Mouse (Mus musculus) heart, embryonic 13.5 days (tissue): ENCODE results near the gene Mllt11. TPM values are rescaled to one million over a fixed set of nuclear protein-coding genes. Genes with fewer than 3 reads are reported as not detected.
A peak's percentile ranks its signal among the peaks of the same experiment; 100 is the strongest.

Experiments used
- ATAC-seq: fragments of 200-750 bp; cut with Nextera tagmentation; 2 replicates; pipeline ENCODE4 v1.8.0; 2017; ENCODE audit warnings: moderate TSS enrichment; ENCODE audit not compliant: insufficient number of reproducible peaks, low FRiP score, low TSS enrichment; ENCODE audit errors: extremely low read depth
- H3K27ac ChIP-seq: fragments of 300-500 bp; sonication (generic); replicated peaks from 2 replicates; pipeline ENCODE4 v1.5.1; 2015; ENCODE audit warnings: moderate library complexity, mild to moderate bottlenecking, inconsistent platforms
- H3K27me3 ChIP-seq: fragments of 300-500 bp; sonication (generic); replicated peaks from 2 replicates; pipeline ENCODE4 v1.6.1; 2015; ENCODE audit warnings: mild to moderate bottlenecking, inconsistent platforms
- H3K36me3 ChIP-seq: fragments of 300-500 bp; sonication (generic); 2 replicates; pipeline ENCODE4 v1.6.1; 2015; ENCODE audit warnings: mild to moderate bottlenecking, inconsistent platforms
- H3K4me1 ChIP-seq: fragments of 300-500 bp; sonication (generic); 2 replicates; pipeline ENCODE4 v1.6.1; 2015; ENCODE audit warnings: inconsistent platforms
- H3K4me2 ChIP-seq: fragments of 300-500 bp; sonication (generic); 2 replicates; pipeline ENCODE4 v1.6.1; 2015; ENCODE audit warnings: inconsistent platforms, mild to moderate bottlenecking, moderate library complexity
- H3K4me3 ChIP-seq: fragments of 300-500 bp; sonication (generic); 2 replicates; pipeline ENCODE4 v1.5.1; 2015; ENCODE audit warnings: moderate library complexity, mild to moderate bottlenecking, inconsistent platforms
- H3K9ac ChIP-seq: fragments of 300-500 bp; sonication (generic); 2 replicates; pipeline ENCODE4 v1.6.1; 2015; ENCODE audit warnings: inconsistent platforms, mild to moderate bottlenecking, moderate library complexity
- H3K9me3 ChIP-seq: fragments of 300-500 bp; sonication (generic); 2 replicates; pipeline ENCODE4 v1.6.1; 2016; ENCODE audit warnings: inconsistent platforms
- WGBS: fragments of 180-500 bp; shearing (Covaris S2); methylation state at CpG from one replicate; pipeline ENCODE4 v1.1.7; 2015; ENCODE audit warnings: mixed read lengths; 5-methylcytosine and 5-hydroxymethylcytosine counted together
- polyA plus RNA-seq: library from polyadenylated mRNA; unstranded; fragments of >200 nt; fragmentation: Nextera tagmentation; extraction: Ambion mirVana; gene quantifications from 2 replicates; pipeline ENCODE4 v1.2.1, GENCODE M21; 2015

Gene Mllt11
- polyA plus RNA-seq, 1 experiment from 2014 or later = 11.0 TPM

DNA sequence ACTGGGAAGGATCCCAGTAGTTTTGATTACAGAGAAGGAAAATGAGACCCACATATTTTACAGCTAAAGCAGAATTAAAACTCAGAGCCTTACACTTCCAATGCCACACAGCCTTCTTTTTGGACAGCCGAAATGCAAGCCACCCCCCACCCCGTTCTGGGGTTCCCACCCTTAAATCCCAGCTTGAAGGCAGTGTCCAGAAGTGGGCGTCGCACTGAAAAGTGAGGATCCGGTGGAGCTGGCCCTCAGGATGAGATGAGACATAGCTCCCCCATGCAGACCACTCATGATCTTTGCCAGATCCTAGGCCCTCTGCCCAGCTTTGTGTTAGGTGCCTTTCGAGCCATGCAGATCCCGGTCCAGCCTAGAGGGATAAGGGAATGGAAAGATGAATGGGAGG lies 9.5 kb upstream of the Mllt11 start, which contains the start of gene Gm128:
Gene Gm128 (minus strand): TSS at position 101 of the 400 bp plus-strand sequence.
- Histone ChIP-seq H3K4me1 (peaks cover 22% of the 10 kb centered on the region), H3K36me3 (peaks cover 31% of the 10 kb centered on the region), H3K4me3 (peak within 1 kb of the TSS; percentile 21; the same call in 1 of the 2 replicates), H3K4me2 (peak within 1 kb of the TSS; percentile 52), H3K27me3 (no peaks in the 10 kb centered on the region), H3K9me3 (no peaks in the 10 kb centered on the region), H3K27ac (no peak within 1 kb of the TSS), H3K9ac (peak within 1 kb of the TSS; percentile 69)
- ATAC-seq = no peak
- WGBS = 76% methylated on average over 7 of the region's 7 CpGs

DNA sequence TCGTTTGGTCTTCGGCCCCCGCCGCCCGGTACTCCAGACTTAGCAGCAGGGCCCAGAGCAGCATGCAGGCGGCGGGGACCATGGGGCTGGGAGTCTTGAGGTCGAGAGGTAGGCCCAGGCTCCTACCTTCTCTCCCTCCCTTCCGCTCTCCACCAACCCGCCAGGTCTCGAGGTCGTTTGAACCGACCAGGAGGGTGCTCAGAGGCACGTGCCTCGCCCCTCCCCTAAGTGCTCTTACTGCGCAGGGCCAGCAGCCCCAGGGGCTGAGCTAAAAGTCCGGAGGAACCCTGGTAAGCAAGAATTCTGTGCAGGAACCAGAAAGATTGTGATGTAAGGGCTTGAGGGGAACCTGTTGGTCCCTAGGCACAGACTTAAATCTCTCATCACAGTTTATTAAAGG lies 8.9 kb upstream of the Mllt11 start:
- H3K4me1 ChIP-seq = peaks cover 22% of the 10 kb centered on the region
- peak overlapping the region; percentile 52 for H3K4me2 ChIP-seq
- peaks cover 37% of the 10 kb centered on the region for H3K36me3 ChIP-seq
- peak overlapping the region; percentile 69 for H3K9ac ChIP-seq
- H3K9me3 ChIP-seq = no peaks in the 10 kb centered on the region
- WGBS = 28% methylated on average over 17 of the region's 17 CpGs
- H3K4me3 ChIP-seq = peak overlapping the region; percentile 21; the same call in 1 of the 2 replicates
- no peak overlapping the region for H3K27ac ChIP-seq
- ATAC-seq = no peak
- no peaks in the 10 kb centered on the region for H3K27me3 ChIP-seq

DNA sequence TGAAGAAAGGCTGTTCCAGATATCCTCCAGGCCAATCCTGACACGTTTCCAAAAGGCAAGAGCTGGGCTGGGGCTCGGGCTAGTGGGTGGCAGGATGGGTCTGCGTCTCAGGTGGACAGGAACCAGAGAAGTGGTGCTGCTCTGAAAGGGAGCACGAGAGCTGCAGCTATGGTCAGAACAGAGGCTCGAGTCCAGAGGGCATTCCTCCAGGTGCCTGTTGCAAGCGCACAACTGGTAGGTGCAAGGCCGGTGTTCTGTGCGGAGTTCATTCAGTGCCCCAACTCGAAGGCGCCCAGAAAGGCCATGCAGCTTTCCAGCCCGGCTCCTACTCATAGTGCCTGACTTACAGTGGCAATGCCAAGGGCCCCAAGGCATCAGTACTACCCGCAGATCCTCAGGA lies 8.0 kb upstream of the Mllt11 start:
- H3K36me3 ChIP-seq = peaks cover 38% of the 10 kb centered on the region
- ATAC-seq = no peak
- no peak overlapping the region for H3K27ac ChIP-seq
- H3K4me3 ChIP-seq = no peak overlapping the region
- WGBS = 86% methylated on average over 12 of the region's 12 CpGs
- H3K4me2 ChIP-seq = no peak overlapping the region
- no peak overlapping the region for H3K9ac ChIP-seq
- peaks cover 22% of the 10 kb centered on the region for H3K4me1 ChIP-seq
- no peaks in the 10 kb centered on the region for H3K9me3 ChIP-seq
- no peaks in the 10 kb centered on the region for H3K27me3 ChIP-seq

DNA sequence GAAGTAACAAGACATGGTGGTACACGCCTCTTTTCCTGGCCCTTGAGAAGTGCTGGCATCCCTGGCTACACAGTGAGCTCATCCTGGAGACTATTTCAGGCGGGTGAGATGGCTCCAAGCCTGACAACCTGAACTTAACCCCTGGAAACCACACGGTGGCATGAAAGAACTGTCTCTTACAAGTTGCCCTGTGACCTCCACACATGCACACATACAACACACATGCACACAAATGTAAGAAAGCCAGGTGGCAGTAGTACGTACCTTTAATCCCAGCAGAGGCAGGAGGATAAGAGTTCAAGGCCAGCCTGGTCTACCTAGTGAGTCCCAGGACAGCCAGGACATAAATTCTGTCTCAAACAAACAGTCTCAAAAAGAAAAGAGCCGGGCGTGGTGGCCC lies 7.1 kb upstream of the Mllt11 start:
- H3K4me2 ChIP-seq = no peak overlapping the region
- no peaks in the 10 kb centered on the region for H3K27me3 ChIP-seq
- peaks cover 46% of the 10 kb centered on the region for H3K36me3 ChIP-seq
- WGBS = 87% methylated on average over 6 of the region's 6 CpGs
- H3K4me1 ChIP-seq = peaks cover 22% of the 10 kb centered on the region
- ATAC-seq = no peak
- H3K9me3 ChIP-seq = no peaks in the 10 kb centered on the region
- no peak overlapping the region for H3K4me3 ChIP-seq
- no peak overlapping the region for H3K9ac ChIP-seq
- no peak overlapping the region for H3K27ac ChIP-seq

DNA sequence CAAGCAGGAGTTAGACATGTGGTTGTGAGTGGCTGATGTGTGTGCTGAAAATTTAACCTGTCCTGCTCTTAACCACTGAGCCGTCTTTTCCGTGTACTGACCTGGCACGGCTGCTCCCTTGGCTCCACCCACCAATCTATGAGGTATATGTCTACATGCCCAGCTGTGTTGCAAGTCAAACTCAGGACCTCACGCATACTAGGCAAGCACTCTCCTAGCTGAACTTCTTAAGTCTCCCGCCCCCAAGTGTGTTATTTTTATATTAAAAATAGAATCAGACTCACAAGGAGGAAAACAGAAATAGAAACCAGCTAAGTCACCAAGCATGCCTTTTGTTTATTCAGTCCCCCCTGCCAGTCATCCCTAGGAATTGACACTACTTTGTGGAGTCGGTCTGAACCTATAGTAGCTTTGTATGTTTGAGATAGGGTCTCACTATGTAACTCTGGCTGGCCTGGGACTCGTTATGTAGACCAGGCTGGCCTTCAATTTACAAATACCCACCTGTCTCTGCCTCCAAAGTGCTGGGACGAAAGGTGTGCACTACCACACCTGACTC lies 5.6 kb upstream of the Mllt11 start:
- Histone ChIP-seq H3K27ac (no peak overlapping the region), H3K4me2 (no peak overlapping the region), H3K9me3 (no peaks in the 10 kb centered on the region), H3K27me3 (no peaks in the 10 kb centered on the region), H3K36me3 (peaks cover 60% of the 10 kb centered on the region), H3K9ac (peak overlapping the region; percentile 19; the same call in 1 of the 2 replicates), H3K4me3 (no peak overlapping the region), H3K4me1 (peaks cover 28% of the 10 kb centered on the region)
- WGBS = 77% methylated on average over 8 of the region's 8 CpGs
- ATAC-seq = no peak

DNA sequence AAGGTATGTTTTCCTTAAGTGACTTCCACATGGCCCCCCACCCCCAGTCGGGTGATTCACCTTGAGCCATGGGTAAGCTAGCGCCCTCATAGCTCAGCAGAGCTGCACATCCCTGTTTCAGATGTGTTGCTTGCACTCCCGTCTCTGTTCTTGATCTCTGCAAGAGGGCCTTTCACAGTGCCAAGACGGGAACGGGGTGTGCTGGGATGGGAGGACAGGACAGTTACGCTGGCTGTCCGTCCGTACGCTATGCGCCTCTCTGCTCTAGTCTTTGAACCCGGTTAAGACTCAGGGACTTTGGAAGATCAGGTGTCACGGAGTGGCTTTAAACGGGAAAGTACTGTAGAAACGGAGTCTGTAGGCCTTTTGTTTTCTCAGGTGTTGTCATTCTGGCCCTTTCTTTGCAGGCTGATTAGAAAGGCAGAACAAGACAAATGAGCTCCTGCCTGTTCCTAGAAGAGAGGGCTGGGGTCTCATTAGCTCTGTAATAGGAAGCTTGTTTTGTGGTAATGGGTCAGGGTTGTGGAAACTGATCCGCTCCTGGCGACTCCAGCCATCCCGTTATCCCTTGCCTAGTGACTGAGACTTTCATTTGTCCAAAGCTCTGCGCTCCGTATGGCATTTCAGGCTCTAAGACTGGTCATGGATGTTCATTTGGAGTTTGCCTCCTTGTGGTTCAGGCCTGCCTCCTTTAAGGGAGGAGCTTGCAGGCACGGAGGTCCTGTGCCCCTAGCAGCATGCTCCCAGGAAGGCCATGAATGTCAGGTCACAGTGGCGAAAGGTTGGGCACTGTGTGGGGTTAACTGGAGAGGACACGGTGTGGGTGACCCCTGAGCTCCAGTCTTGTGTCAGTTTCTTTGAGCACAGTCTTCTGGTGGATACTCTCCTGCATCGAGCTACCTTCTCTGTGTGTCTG lies 3.7 kb upstream of the Mllt11 start:
- ATAC-seq = no peak
- no peaks in the 10 kb centered on the region for H3K27me3 ChIP-seq

DNA sequence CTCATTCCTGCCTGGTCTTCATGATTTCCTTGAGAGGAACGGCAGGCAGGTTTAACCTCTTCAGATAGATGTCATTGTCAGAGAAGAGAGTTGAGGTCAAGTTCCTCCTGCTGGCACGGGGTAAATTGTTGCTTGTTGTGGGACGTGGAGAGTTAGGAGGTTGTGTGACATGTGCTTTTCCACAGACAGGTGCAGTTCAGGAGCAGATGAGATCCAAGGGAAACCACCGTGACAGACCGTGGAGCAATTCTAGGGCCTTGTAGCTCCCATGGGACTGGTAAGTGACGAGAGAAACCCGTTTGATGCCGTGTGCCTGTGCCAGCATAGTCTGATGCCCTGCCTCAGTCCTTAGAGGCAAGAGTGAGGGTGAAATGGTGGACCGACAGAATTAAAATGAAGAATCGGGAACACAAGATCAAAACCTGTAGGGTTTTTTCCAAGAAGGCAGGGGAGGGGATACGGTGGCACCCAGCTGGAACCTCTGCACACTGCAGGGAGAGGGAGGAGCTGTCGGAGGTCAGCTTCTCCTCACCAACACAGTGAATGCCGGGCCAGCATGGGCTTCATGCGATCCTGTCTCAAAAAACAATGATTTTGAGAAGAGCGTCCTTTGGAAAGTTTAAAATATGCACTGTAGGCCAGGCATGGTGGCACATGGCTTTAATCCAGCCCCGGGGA lies 1.5 kb upstream of the Mllt11 start:
- Histone ChIP-seq H3K4me2 (no peak overlapping the region), H3K4me1 (peaks cover 49% of the 10 kb centered on the region), H3K4me3 (no peak overlapping the region), H3K36me3 (peaks cover 71% of the 10 kb centered on the region), H3K27me3 (no peaks in the 10 kb centered on the region), H3K9ac (peak overlapping the region; percentile 3; the same call in 1 of the 2 replicates), H3K27ac (peak overlapping the region; percentile 46), H3K9me3 (no peaks in the 10 kb centered on the region)
- ATAC-seq = no peak
- 87% methylated on average over 16 of the region's 16 CpGs for WGBS

More for the DNA sequence above, 3.7 kb upstream of the Mllt11 start:
- Histone ChIP-seq H3K9ac (no peak overlapping the region), H3K4me1 (peaks cover 38% of the 10 kb centered on the region), H3K36me3 (peaks cover 72% of the 10 kb centered on the region), H3K27ac (no peak overlapping the region), H3K4me3 (no peak overlapping the region), H3K9me3 (no peaks in the 10 kb centered on the region), H3K4me2 (no peak overlapping the region)
- WGBS = 86% methylated on average over 23 of the region's 23 CpGs

DNA sequence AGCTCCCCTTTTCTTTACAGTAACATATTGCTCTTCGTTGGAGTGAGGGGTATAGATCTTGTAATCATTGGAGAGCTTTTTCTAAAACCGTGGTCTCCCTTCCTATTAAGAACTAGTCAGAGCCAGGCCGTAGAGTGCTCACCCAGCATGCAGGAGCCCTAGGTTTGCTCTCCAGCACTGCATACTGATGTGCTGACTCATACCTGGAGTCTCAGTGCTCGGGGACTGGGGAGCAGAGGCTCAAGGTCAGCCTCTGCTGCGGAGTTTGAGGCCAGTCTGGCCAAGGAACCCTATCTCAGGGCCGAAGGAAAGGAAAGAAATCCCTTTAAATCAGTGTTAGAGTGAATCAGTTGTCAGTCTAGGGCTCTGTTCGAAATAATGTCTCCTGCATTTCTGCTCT lies 800 bp upstream of the Mllt11 start:
- ATAC-seq = no peak
- 46% methylated on average over 7 of the region's 7 CpGs for WGBS
- peaks cover 45% of the 10 kb centered on the region for H3K4me1 ChIP-seq
- peak overlapping the region; percentile 46 for H3K27ac ChIP-seq
- H3K36me3 ChIP-seq = peaks cover 64% of the 10 kb centered on the region
- no peak overlapping the region for H3K4me2 ChIP-seq
- peak overlapping the region; percentile 3 for H3K9ac ChIP-seq
- no peaks in the 10 kb centered on the region for H3K27me3 ChIP-seq
- H3K9me3 ChIP-seq = no peaks in the 10 kb centered on the region
- no peak overlapping the region for H3K4me3 ChIP-seq

DNA sequence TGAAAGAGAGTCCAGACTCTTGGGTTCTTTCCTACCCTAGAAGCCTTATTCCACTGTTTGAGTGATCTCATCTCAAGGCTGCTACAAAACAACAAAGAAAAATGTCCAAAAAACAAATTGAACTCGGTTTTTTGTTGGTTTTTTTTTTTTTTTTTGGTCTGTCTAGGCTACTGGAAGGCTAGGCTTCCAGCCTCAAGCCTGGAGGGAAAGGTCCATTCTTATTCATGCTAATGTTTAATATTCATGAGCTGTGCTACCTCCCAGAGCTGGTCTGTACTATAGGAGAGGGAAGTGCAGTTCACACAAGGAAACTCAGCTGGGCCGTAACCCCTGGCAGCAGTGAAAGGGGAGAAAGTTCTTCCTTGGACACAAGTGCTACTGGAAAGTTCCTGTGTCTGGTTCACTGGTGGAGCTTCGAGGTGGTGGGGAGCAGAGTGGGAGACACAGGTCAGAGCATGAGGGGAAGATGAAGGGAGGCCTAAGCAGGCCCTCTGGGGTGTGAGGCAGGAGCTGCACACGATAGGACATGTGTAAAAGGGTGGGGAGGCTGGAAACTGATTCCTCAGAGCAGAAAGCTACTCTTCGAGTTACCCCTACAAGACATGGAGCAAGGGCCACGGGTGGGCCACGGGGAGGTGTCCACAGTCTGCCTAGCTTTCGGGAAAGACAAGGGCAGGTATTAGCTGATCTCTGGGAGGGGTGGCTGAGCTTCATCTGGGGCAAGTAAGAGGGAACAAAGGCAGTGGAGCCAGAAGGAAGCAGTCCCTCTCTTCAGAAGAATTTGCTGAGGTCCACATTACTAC lies 1.3 kb downstream of the Mllt11 start:
- ATAC-seq = no peak
- Histone ChIP-seq H3K9me3 (no peaks in the 10 kb centered on the region), H3K4me3 (peak overlapping the region; percentile 83), H3K27ac (peak overlapping the region; percentile 97), H3K9ac (peak overlapping the region; percentile 93), H3K4me2 (peak overlapping the region; percentile 78), H3K27me3 (no peaks in the 10 kb centered on the region), H3K36me3 (peaks cover 45% of the 10 kb centered on the region), H3K4me1 (peaks cover 56% of the 10 kb centered on the region)
- WGBS = 52% methylated on average over 8 of the region's 8 CpGs

DNA sequence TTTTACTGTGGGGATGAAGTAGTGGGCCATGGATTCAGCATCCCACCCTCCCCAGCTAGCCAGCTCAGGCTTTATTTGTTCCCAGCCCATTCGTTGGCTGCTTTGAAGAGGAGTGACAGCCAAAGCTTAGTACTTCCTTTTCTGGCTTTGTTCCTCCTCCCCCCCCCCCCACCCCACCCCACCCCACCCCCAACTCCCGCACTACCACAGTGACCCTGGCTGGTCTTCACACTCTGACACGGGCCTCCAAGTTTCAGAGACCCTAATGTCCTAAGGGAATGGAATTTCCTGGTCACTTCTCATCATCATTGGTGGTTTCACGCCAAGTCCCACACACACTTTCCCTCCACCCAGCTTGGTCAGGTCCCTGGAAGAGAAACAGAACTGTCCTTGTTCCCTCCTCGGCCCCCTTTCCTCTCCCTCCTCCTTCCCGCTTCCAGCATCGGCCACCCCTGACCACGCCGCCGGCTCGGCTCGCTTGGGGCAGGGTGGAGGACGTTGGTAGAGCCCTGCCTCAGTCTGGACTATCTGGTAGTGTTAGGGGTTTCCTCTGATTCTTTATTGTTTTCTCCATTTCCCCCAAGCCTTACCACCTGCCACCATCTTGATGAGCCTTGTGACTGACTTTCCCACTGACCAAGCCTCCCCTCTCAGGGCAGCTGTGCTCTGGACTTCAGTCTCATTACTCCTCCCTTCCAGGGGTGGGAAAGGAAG lies 2.0 kb downstream of the Mllt11 start:
- Histone ChIP-seq H3K9ac (peak overlapping the region; percentile 93), H3K9me3 (no peaks in the 10 kb centered on the region), H3K36me3 (peaks cover 45% of the 10 kb centered on the region), H3K4me1 (peaks cover 57% of the 10 kb centered on the region), H3K4me2 (peak overlapping the region; percentile 78), H3K27ac (peak overlapping the region; percentile 97), H3K4me3 (peak overlapping the region; percentile 83), H3K27me3 (no peaks in the 10 kb centered on the region)
- WGBS = 4% methylated on average over 13 of the region's 13 CpGs
- no peak for ATAC-seq
